Mouse (Mus musculus) hindbrain, embryonic 12.5 days (tissue): ENCODE results near the gene Ric1. TPM values are rescaled to one million over a fixed set of nuclear protein-coding genes. Genes with fewer than 3 reads are reported as not detected.

ENCODE experiments used
- ATAC-seq: fragments of 200-750 bp; cut with Nextera tagmentation; 2 replicates; pipeline ENCODE4 v1.8.0; 2017; ENCODE audit warnings: moderate TSS enrichment; ENCODE audit not compliant: low FRiP score
- H3K27ac ChIP-seq: fragments of 300-500 bp; sonication (generic); 2 replicates; pipeline ENCODE4 v1.5.1; 2016; ENCODE audit warnings: mild to moderate bottlenecking
- H3K27me3 ChIP-seq: fragments of 300-500 bp; sonication (generic); 2 replicates; pipeline ENCODE4 v1.6.1; 2016; ENCODE audit warnings: mild to moderate bottlenecking
- H3K36me3 ChIP-seq: fragments of 300-500 bp; sonication (generic); 2 replicates; pipeline ENCODE4 v1.6.1; 2016; ENCODE audit warnings: mild to moderate bottlenecking
- H3K4me1 ChIP-seq: fragments of 300-500 bp; sonication (generic); 2 replicates; pipeline ENCODE4 v1.6.1; 2016
- H3K4me2 ChIP-seq: fragments of 300-500 bp; sonication (generic); replicated peaks from 2 replicates; pipeline ENCODE4 v1.6.1; 2016; ENCODE audit warnings: mild to moderate bottlenecking
- H3K4me3 ChIP-seq: fragments of 300-500 bp; sonication (generic); 2 replicates; pipeline ENCODE4 v1.5.1; 2016; ENCODE audit warnings: mild to moderate bottlenecking
- H3K9ac ChIP-seq: fragments of 300-500 bp; sonication (generic); 2 replicates; pipeline ENCODE4 v1.6.1; 2016; ENCODE audit warnings: mild to moderate bottlenecking, moderate library complexity
- H3K9me3 ChIP-seq: fragments of 300-500 bp; sonication (generic); replicated peaks from 2 replicates; pipeline ENCODE4 v1.6.1; 2016; ENCODE audit warnings: mild to moderate bottlenecking
- WGBS: fragments of 180-500 bp; shearing (Covaris S2); methylation state at CpG from one replicate; pipeline ENCODE4 v1.1.7; 2016; 5-methylcytosine and 5-hydroxymethylcytosine counted together
- polyA plus RNA-seq: library from polyadenylated mRNA; unstranded; fragments of >200 nt; fragmentation: Nextera tagmentation; extraction: Ambion mirVana; gene quantifications from 2 replicates; pipeline ENCODE4 v1.2.1, GENCODE M21; 2016

Ric1 gene
- polyA plus RNA-seq, 1 experiment from 2014 or later, result 17.5 TPM

- no peaks in the 10 kb centered on the region for H3K27me3 ChIP-seq
- no peaks in the 10 kb centered on the region for H3K4me1 ChIP-seq
- H3K27ac ChIP-seq, result peak within 1 kb of the TSS; percentile 88
- H3K9ac ChIP-seq, result peak within 1 kb of the TSS; percentile 79
- peak; percentile 96 for ATAC-seq
- 0 out of 2 replicates have a peak, but pooled peaks cover 6% of the 10 kb centered on the region for H3K36me3 ChIP-seq
- peak within 1 kb of the TSS; percentile 82 for H3K4me3 ChIP-seq
- H3K4me2 ChIP-seq, result peak within 1 kb of the TSS; percentile 59
- H3K9me3 ChIP-seq, result no peaks in the 10 kb centered on the region
- under 1% methylated on average over 61 of the region's 90 CpGs for WGBS
These were observed 125.8 kb downstream of the Ric1 start, which contains the start of gene Ermp1 for GRCm38 (mm10) chr19:29647651-29648549. Gene Ermp1 (minus strand): TSS chr19:29648415.

GRCm38 (mm10) chr19:29648550-29648914 lies 126.5 kb downstream of the Ric1 start:
- Histone ChIP-seq H3K27ac (peak overlapping the region; percentile 88; the same call in 1 of the 2 replicates), H3K9ac (peak overlapping the region; percentile 79; the same call in 1 of the 2 replicates), H3K4me2 (peak overlapping the region; percentile 59), H3K27me3 (no peaks in the 10 kb centered on the region), H3K4me3 (peak overlapping the region; percentile 82), H3K9me3 (no peaks in the 10 kb centered on the region), H3K4me1 (no peaks in the 10 kb centered on the region), H3K36me3 (0 out of 2 replicates have a peak, but pooled peaks cover 6% of the 10 kb centered on the region)
- ATAC-seq, result no peak; the same call in 1 of the 2 replicates
- WGBS, result 24% methylated on average over 4 of the region's 4 CpGs

- 91% methylated on average over 1 of the region's 1 CpGs for WGBS
- ATAC-seq, result no peak
- H3K9me3 ChIP-seq, result no peaks in the 10 kb centered on the region
- no peak overlapping the region for H3K27ac ChIP-seq
- 0 out of 2 replicates have a peak, but pooled peaks cover 6% of the 10 kb centered on the region for H3K36me3 ChIP-seq
- no peak overlapping the region for H3K9ac ChIP-seq
- no peaks in the 10 kb centered on the region for H3K27me3 ChIP-seq
- no peak overlapping the region for H3K4me3 ChIP-seq
- no peak overlapping the region for H3K4me2 ChIP-seq
- no peaks in the 10 kb centered on the region for H3K4me1 ChIP-seq
These were observed 127.6 kb downstream of the Ric1 start for GRCm38 (mm10) chr19:29649683-29650082.

- no peak overlapping the region for H3K27ac ChIP-seq
- no peak overlapping the region for H3K4me2 ChIP-seq
- H3K9ac ChIP-seq, result no peak overlapping the region
- no peak overlapping the region for H3K4me3 ChIP-seq
- 88% methylated on average over 9 of the region's 9 CpGs for WGBS
- no peaks in the 10 kb centered on the region for H3K9me3 ChIP-seq
- ATAC-seq, result no peak
- no peaks in the 10 kb centered on the region for H3K27me3 ChIP-seq
- no peaks in the 10 kb centered on the region for H3K4me1 ChIP-seq
- H3K36me3 ChIP-seq, result no peaks in the 10 kb centered on the region
These were observed 131.7 kb downstream of the Ric1 start for GRCm38 (mm10) chr19:29653768-29654265.

- H3K4me3 ChIP-seq, result no peak overlapping the region
- H3K9me3 ChIP-seq, result no peaks in the 10 kb centered on the region
- no peaks in the 10 kb centered on the region for H3K36me3 ChIP-seq
- H3K27me3 ChIP-seq, result no peaks in the 10 kb centered on the region
- H3K4me1 ChIP-seq, result no peaks in the 10 kb centered on the region
- H3K9ac ChIP-seq, result no peak overlapping the region
- H3K4me2 ChIP-seq, result no peak overlapping the region
- H3K27ac ChIP-seq, result no peak overlapping the region
- ATAC-seq, result no peak
- 29% methylated on average over 6 of the region's 6 CpGs for WGBS
These were observed 133.1 kb downstream of the Ric1 start for GRCm38 (mm10) chr19:29655148-29655547.

GRCm38 (mm10) chr19:29656029-29656428 lies 133.9 kb downstream of the Ric1 start:
- H3K4me3 ChIP-seq, result no peak overlapping the region
- H3K4me1 ChIP-seq, result no peaks in the 10 kb centered on the region
- no peak overlapping the region for H3K27ac ChIP-seq
- no peaks in the 10 kb centered on the region for H3K36me3 ChIP-seq
- H3K27me3 ChIP-seq, result no peaks in the 10 kb centered on the region
- no peak overlapping the region for H3K4me2 ChIP-seq
- ATAC-seq, result no peak
- no peaks in the 10 kb centered on the region for H3K9me3 ChIP-seq
- WGBS, result 81% methylated on average over 4 of the region's 4 CpGs
- H3K9ac ChIP-seq, result no peak overlapping the region

Other genes with a start within 250 kb of the Ric1 start
- 5.3 and 6.8 TPM in 2 replicates for gene Insl6, start 196.9 kb upstream of the Ric1 start, polyA plus RNA-seq
- gene Rln1, start 187.6 kb upstream of the Ric1 start, polyA plus RNA-seq, result 1.1 and 1.3 TPM in 2 replicates
- gene Plgrkt, start 154.9 kb upstream of the Ric1 start, polyA plus RNA-seq, result 79.4 and 88.9 TPM in 2 replicates
- 0.44 and 0.50 TPM in 2 replicates for gene Cd274, start 154.8 kb upstream of the Ric1 start, polyA plus RNA-seq
- gene Pdcd1lg2, start 111.4 kb upstream of the Ric1 start, polyA plus RNA-seq, result not detected in 2 replicates
- gene Ermp1, start 126.1 kb downstream of the Ric1 start, polyA plus RNA-seq, result 17.6 and 18.5 TPM in 2 replicates
- not detected in 2 replicates for gene Mlana, start 175.5 kb downstream of the Ric1 start, polyA plus RNA-seq